Mouse (Mus musculus) heart, adult 8-10 months (tissue): ENCODE measurements around the gene Eif3b. TPM values are rescaled to one million over a fixed set of nuclear protein-coding genes. Genes with fewer than 3 reads are reported as not detected.

ENCODE experiments used
- DNase-seq: peaks from one replicate; pipeline ENCODE4 v3.0.0; 2022; ENCODE audit warnings: low spot score
- microRNA-seq: library from miRNA; unstranded; fragments of <30 nt; microRNA quantifications from one replicate; pipeline ENCODE4 v1.2.0, GENCODE M21; 2022
- total RNA-seq, 4 experiments: library from RNA; stranded (reverse); gene quantifications; 2 replicates each; pipeline ENCODE4 v1.2.4; 2022

The Eif3b gene
- total RNA-seq, 4 experiments from 2014 or later: 93.0 to 97.3 (median 95.6) TPM

- DNase-seq: no peak
Measured at GRCm38 (mm10) chr5:140481458-140481857, 62.3 kb downstream of the Eif3b start.

GRCm38 (mm10) chr5:140491142-140491541 lies 72.0 kb downstream of the Eif3b start:
- no peak for DNase-seq

- DNase-seq: no peak
Measured at GRCm38 (mm10) chr5:140492684-140493233, 73.6 kb downstream of the Eif3b start.

Small RNA genes within 50 kb of the gene (microRNA-seq; reads per million reads assigned to microRNA genes)
- gene Mir7038: not detected

Other genes with a start within 250 kb of the Eif3b start
- gene Mad1l1, start 97.8 kb upstream of the Eif3b start, total RNA-seq: 10 to 100 TPM in 2 of 4 experiments, 1 to 10 TPM in 2; 9.0 to 11.3 (median 10.4) TPM
- 10 to 100 TPM in 2 of 4 experiments, 1 to 10 TPM in 2; 9.4 to 11.1 (median 10.1) TPM for gene Nudt1, start 97.7 kb upstream of the Eif3b start, total RNA-seq
- 10 to 100 TPM; 11.3 to 16.0 (median 14.6) TPM for gene Mrm2, start 87.4 kb upstream of the Eif3b start, total RNA-seq
- 10 to 100 TPM; 17.1 to 18.4 (median 18.1) TPM for gene Snx8, start 30.1 kb upstream of the Eif3b start, total RNA-seq
- not detected for gene Gm4869, start 26.3 kb downstream of the Eif3b start, total RNA-seq
- gene Chst12, start 86.2 kb downstream of the Eif3b start, total RNA-seq: 1 to 10 TPM; 3.9 to 5.2 (median 4.6) TPM
- gene Grifin, start 145.7 kb downstream of the Eif3b start, total RNA-seq: not detected
- 1 to 10 TPM; 6.0 to 8.3 (median 6.9) TPM for gene Lfng, start 188.0 kb downstream of the Eif3b start, total RNA-seq
- gene Ttyh3, start 229.7 kb downstream of the Eif3b start, total RNA-seq: 10 to 100 TPM in 2 of 4 experiments, 1 to 10 TPM in 2; 8.8 to 11.5 (median 9.9) TPM